Mouse (Mus musculus): ENCODE results near the gene Ypel2.

- TF ChIP-seq POLR2A (IDR thresholded peaks at IDR 0.05; ENCODE audit: control insufficient read depth in 1 of 2, insufficient read depth in 1 of 2, low read depth in 1 of 2, low read length in 2 of 2, poor library complexity in 1 of 2) (no peak), EP300 (IDR thresholded peaks at IDR 0.05; ENCODE audit: low read depth in 1 of 2, low read length in 2 of 2) (no peak), JUND (IDR thresholded peaks at IDR 0.05; ENCODE audit: low read depth, low read length) (no peak), TBP (IDR thresholded peaks at IDR 0.05; ENCODE audit: low read depth, low read length) (no peak), GATA1 (IDR thresholded peaks at IDR 0.05; ENCODE audit: low read depth, low read length) (no peak), CTCF (IDR thresholded peaks at IDR 0.05 in 2 of 3, conservative IDR thresholded peaks at IDR 0.05 in 1 of 3; ENCODE audit: control insufficient read depth in 1 of 3, insufficient read depth in 1 of 3, low read depth in 2 of 3, low read length in 3 of 3, poor library complexity in 1 of 3, severe bottlenecking in 1 of 3) (no peak), ZNF384 (IDR thresholded peaks at IDR 0.05; ENCODE audit: low read depth, low read length) (no peak), NRF1 (IDR thresholded peaks at IDR 0.05; ENCODE audit: insufficient read depth, low read depth, low read length, poor library complexity, severe bottlenecking) (no peak), SIN3A (IDR thresholded peaks at IDR 0.05; ENCODE audit: low read length) (no peak), GABPA (IDR thresholded peaks at IDR 0.05; ENCODE audit: low read depth, low read length) (no peak), BHLHE40 (IDR thresholded peaks at IDR 0.05; ENCODE audit: borderline replicate concordance, low read depth, low read length) (no peak), E2F4 (IDR thresholded peaks at IDR 0.05; ENCODE audit: borderline replicate concordance, low read depth, low read length) (no peak)
These were observed 10.5 kb downstream of the Ypel2 start for GRCm38 (mm10) chr11:86983056-86983455.
